Mouse (Mus musculus) forebrain, embryonic 14.5 days (tissue): ENCODE measurements around the gene Lrfn5. TPM values are rescaled to one million over a fixed set of nuclear protein-coding genes. Genes with fewer than 3 reads are reported as not detected.

Source experiments
- ATAC-seq: fragments of 200-750 bp; cut with Nextera tagmentation; 2 replicates; pipeline ENCODE4 v1.8.0; 2017; ENCODE audit warnings: mild to moderate bottlenecking, moderate library complexity
- DNase-seq: peaks from one replicate; pipeline ENCODE4 v3.0.0-alpha.2; 2015; ENCODE audit warnings: low spot score
- H3K27ac ChIP-seq: fragments of 300-500 bp; sonication (generic); 2 replicates; pipeline ENCODE4 v1.5.1; 2014; ENCODE audit warnings: low read depth, mild to moderate bottlenecking, control low read depth, low read length, moderate library complexity
- H3K27me3 ChIP-seq: fragments of 300-500 bp; sonication (generic); replicated peaks from 2 replicates; pipeline ENCODE4 v1.6.1; 2014; ENCODE audit warnings: low read length, control low read depth, mixed read lengths; ENCODE audit not compliant: control insufficient read depth, insufficient read depth
- H3K36me3 ChIP-seq: fragments of 300-500 bp; sonication (generic); 2 replicates; pipeline ENCODE4 v1.6.1; 2014; ENCODE audit warnings: low read length, control low read depth; ENCODE audit not compliant: control insufficient read depth, insufficient read depth
- H3K4me1 ChIP-seq: fragments of 300-500 bp; sonication (generic); 2 replicates; pipeline ENCODE4 v1.6.1; 2014; ENCODE audit warnings: antibody characterized with exemption, low read length, control low read depth; ENCODE audit not compliant: control insufficient read depth, insufficient read depth
- H3K4me2 ChIP-seq: fragments of 300-500 bp; sonication (generic); 2 replicates; pipeline ENCODE4 v1.6.1; 2014; ENCODE audit warnings: mild to moderate bottlenecking, control low read depth, low read length
- H3K4me3 ChIP-seq: fragments of 300-500 bp; sonication (generic); 2 replicates; pipeline ENCODE4 v1.5.1; 2014; ENCODE audit warnings: low read depth, low read length, control low read depth
- H3K9ac ChIP-seq: fragments of 300-500 bp; sonication (generic); 2 replicates; pipeline ENCODE4 v1.6.1; 2014; ENCODE audit warnings: mild to moderate bottlenecking, low read length, control low read depth, moderate library complexity
- H3K9me3 ChIP-seq: fragments of 300-500 bp; sonication (generic); replicated peaks from 2 replicates; pipeline ENCODE4 v1.6.1; 2016; ENCODE audit warnings: low read length, control low read depth, mixed read lengths; ENCODE audit not compliant: control insufficient read depth
- WGBS: fragments of 180-500 bp; shearing (Covaris S2); extraction: QIAGEN DNeasy Blood & Tissue Kit; methylation state at CpG from one replicate; pipeline ENCODE4 v1.1.7; 2014; 5-methylcytosine and 5-hydroxymethylcytosine counted together
- polyA plus RNA-seq: library from polyadenylated mRNA; unstranded; fragments of >200 nt; fragmentation: Nextera tagmentation; extraction: Ambion mirVana; gene quantifications from 2 replicates; pipeline ENCODE4 v1.2.1, GENCODE M21; 2014

Gene Lrfn5
- polyA plus RNA-seq = 27.5 and 41.4 TPM in 2 replicates

- WGBS = under 1% methylated on average over 44 of the region's 50 CpGs
- H3K4me2 ChIP-seq = peak within 1 kb of the TSS; percentile 81
- no peaks in the 10 kb centered on the region for H3K36me3 ChIP-seq
- peak within 1 kb of the TSS; percentile 61 for H3K4me3 ChIP-seq
- peaks cover 5% of the 10 kb centered on the region; the same call in 1 of the 2 replicates for H3K4me1 ChIP-seq
- peak within 1 kb of the TSS; percentile 79 for H3K9ac ChIP-seq
- ATAC-seq = peak; percentile 92
- H3K27me3 ChIP-seq = 0 out of 2 replicates have a peak, but pooled peaks cover 8% of the 10 kb centered on the region
- no peaks in the 10 kb centered on the region for H3K9me3 ChIP-seq
- H3K27ac ChIP-seq = peak within 1 kb of the TSS; percentile 90
- peak; percentile 80 for DNase-seq
Measured at GRCm38 (mm10) chr12:61522829-61523370, at the start of gene Lrfn5. TSS of gene Lrfn5 (plus strand) at chr12:61523150.

GRCm38 (mm10) chr12:61521501-61522147 is 1.3 kb upstream of the Lrfn5 start:
- H3K4me3 ChIP-seq = peak overlapping the region; percentile 14
- ATAC-seq (no peak), DNase-seq (peak; percentile 16)
- H3K4me2 ChIP-seq = peak overlapping the region; percentile 81
- H3K36me3 ChIP-seq = no peaks in the 10 kb centered on the region
- peaks cover 5% of the 10 kb centered on the region; the same call in 1 of the 2 replicates for H3K4me1 ChIP-seq
- peak overlapping the region; percentile 9; the same call in 1 of the 2 replicates for H3K9ac ChIP-seq
- H3K27ac ChIP-seq = no peak overlapping the region
- WGBS = 3% methylated on average over 20 of the region's 20 CpGs
- H3K9me3 ChIP-seq = no peaks in the 10 kb centered on the region
- H3K27me3 ChIP-seq = 0 out of 2 replicates have a peak, but pooled peaks cover 8% of the 10 kb centered on the region

- Histone ChIP-seq H3K4me2 (peak overlapping the region; percentile 81), H3K4me1 (peaks cover 5% of the 10 kb centered on the region; the same call in 1 of the 2 replicates), H3K9me3 (no peaks in the 10 kb centered on the region), H3K9ac (peak overlapping the region; percentile 79), H3K27ac (peak overlapping the region; percentile 90), H3K4me3 (peak overlapping the region; percentile 61), H3K36me3 (no peaks in the 10 kb centered on the region), H3K27me3 (0 out of 2 replicates have a peak, but pooled peaks cover 8% of the 10 kb centered on the region)
- ATAC-seq (peak; percentile 59), DNase-seq (peak; percentile 80)
- 2% methylated on average over 6 of the region's 6 CpGs for WGBS
Measured at GRCm38 (mm10) chr12:61522148-61522828, 662 bp upstream of the Lrfn5 start.

GRCm38 (mm10) chr12:61523631-61524182 is 757 bp downstream of the Lrfn5 start:
- Histone ChIP-seq H3K4me3 (peak overlapping the region; percentile 61), H3K9me3 (no peaks in the 10 kb centered on the region), H3K27ac (peak overlapping the region; percentile 90; the same call in 1 of the 2 replicates), H3K36me3 (no peaks in the 10 kb centered on the region), H3K9ac (peak overlapping the region; percentile 79), H3K27me3 (0 out of 2 replicates have a peak, but pooled peaks cover 8% of the 10 kb centered on the region), H3K4me1 (peaks cover 5% of the 10 kb centered on the region; the same call in 1 of the 2 replicates), H3K4me2 (peak overlapping the region; percentile 81)
- ATAC-seq = no peak
- peak; percentile 46 for DNase-seq
- WGBS = under 1% methylated on average over 16 of the region's 16 CpGs

- DNase-seq = peak; percentile 57
- ATAC-seq = no peak
- Histone ChIP-seq H3K4me3 (peak overlapping the region; percentile 61), H3K27me3 (0 out of 2 replicates have a peak, but pooled peaks cover 8% of the 10 kb centered on the region), H3K36me3 (no peaks in the 10 kb centered on the region), H3K9ac (peak overlapping the region; percentile 79), H3K9me3 (no peaks in the 10 kb centered on the region), H3K4me2 (peak overlapping the region; percentile 81), H3K27ac (peak overlapping the region; percentile 77), H3K4me1 (peaks cover 5% of the 10 kb centered on the region; the same call in 1 of the 2 replicates)
- under 1% methylated on average over 33 of the region's 33 CpGs for WGBS
Measured at GRCm38 (mm10) chr12:61524183-61524651, 1.3 kb downstream of the Lrfn5 start.

- peaks cover 5% of the 10 kb centered on the region; the same call in 1 of the 2 replicates for H3K4me1 ChIP-seq
- DNase-seq = peak; percentile 78
- H3K9ac ChIP-seq = peak overlapping the region; percentile 51
- peak overlapping the region; percentile 61 for H3K4me3 ChIP-seq
- no peaks in the 10 kb centered on the region for H3K36me3 ChIP-seq
- peak overlapping the region; percentile 81 for H3K4me2 ChIP-seq
- H3K9me3 ChIP-seq = no peaks in the 10 kb centered on the region
- 0 out of 2 replicates have a peak, but pooled peaks cover 5% of the 10 kb centered on the region for H3K27me3 ChIP-seq
- ATAC-seq = peak; percentile 56; the same call in 1 of the 2 replicates
- H3K27ac ChIP-seq = peak overlapping the region; percentile 46; the same call in 1 of the 2 replicates
- whole genome bisulfite sequencing = 2% methylated on average over 9 of the region's 9 CpGs
Measured at GRCm38 (mm10) chr12:61526199-61526598, 3.2 kb downstream of the Lrfn5 start.

GRCm38 (mm10) chr12:61579949-61580348 is 57.0 kb downstream of the Lrfn5 start:
- no peaks in the 10 kb centered on the region for H3K9me3 ChIP-seq
- ATAC-seq (no peak), DNase-seq (no peak)
- H3K4me1 ChIP-seq = no peaks in the 10 kb centered on the region
- no peak overlapping the region for H3K9ac ChIP-seq
- H3K27me3 ChIP-seq = no peaks in the 10 kb centered on the region
- H3K4me2 ChIP-seq = no peak overlapping the region
- WGBS = 88% methylated on average over 5 of the region's 5 CpGs
- H3K27ac ChIP-seq = no peak overlapping the region
- no peak overlapping the region for H3K4me3 ChIP-seq
- no peaks in the 10 kb centered on the region for H3K36me3 ChIP-seq

- H3K27me3 ChIP-seq = no peaks in the 10 kb centered on the region
- H3K4me1 ChIP-seq = no peaks in the 10 kb centered on the region
- H3K27ac ChIP-seq = no peak overlapping the region
- H3K4me2 ChIP-seq = no peak overlapping the region
- DNase-seq (no peak), ATAC-seq (no peak)
- H3K9me3 ChIP-seq = no peaks in the 10 kb centered on the region
- no peak overlapping the region for H3K9ac ChIP-seq
- H3K4me3 ChIP-seq = no peak overlapping the region
- no peaks in the 10 kb centered on the region for H3K36me3 ChIP-seq
Measured at GRCm38 (mm10) chr12:61600305-61600704, 77.4 kb downstream of the Lrfn5 start.
